Mouse (Mus musculus): Measurements from ENCODE around the gene Hspa1a.

GRCm38 (mm10) chr17:34953258-34953657 is 18.7 kb downstream of the Hspa1a start:
- TF ChIP-seq POLR2A (IDR thresholded peaks at IDR 0.05; ENCODE audit: borderline replicate concordance, control insufficient read depth, low read depth, low read length) (no peak), CTCF (IDR thresholded peaks at IDR 0.05; ENCODE audit: control insufficient read depth, insufficient read depth, low read length) (no peak)

Measured in bone marrow, adult 2 months (tissue).